Mouse (Mus musculus) adrenal gland, adult 2 months (tissue): ENCODE data around the gene Upf3b. TPM values are rescaled to one million over a fixed set of nuclear protein-coding genes. Genes with fewer than 3 reads are reported as not detected.
"Not testable (repeated sequence)": the region's sequence is repeated elsewhere in the genome, so short reads cannot be mapped to it uniquely, and the experiment has no call there.

ENCODE experiments used
- DNase-seq: peaks from one replicate; pipeline ENCODE4 v3.0.0; 2021
- long read RNA-seq: library from polyadenylated mRNA; stranded (forward); transcript quantifications from one replicate; pipeline ENCODE4 v2.0.0, GENCODE M21; 2021
- polyA plus RNA-seq: library from polyadenylated mRNA; depleted of rRNA; stranded (reverse); fragments of >200 nt; gene quantifications from 2 replicates; pipeline ENCODE4 v1.2.3, GENCODE M21; 2012; rRNA removed
- total RNA-seq, 2 experiments: library from RNA; stranded (reverse); gene quantifications; 2 replicates each; pipeline ENCODE4 v1.2.3; 2021

The Upf3b gene
- total RNA-seq: 10 to 100 TPM; 14.6 to 15.2 TPM
- polyA plus RNA-seq: 0.67 and 0.71 TPM in 2 replicates
- long read RNA-seq, partial matches to known transcripts: 3 of 7 reads
- long read RNA-seq, other reads (novel, unspliced or antisense): 1 of 7 reads

DNA sequence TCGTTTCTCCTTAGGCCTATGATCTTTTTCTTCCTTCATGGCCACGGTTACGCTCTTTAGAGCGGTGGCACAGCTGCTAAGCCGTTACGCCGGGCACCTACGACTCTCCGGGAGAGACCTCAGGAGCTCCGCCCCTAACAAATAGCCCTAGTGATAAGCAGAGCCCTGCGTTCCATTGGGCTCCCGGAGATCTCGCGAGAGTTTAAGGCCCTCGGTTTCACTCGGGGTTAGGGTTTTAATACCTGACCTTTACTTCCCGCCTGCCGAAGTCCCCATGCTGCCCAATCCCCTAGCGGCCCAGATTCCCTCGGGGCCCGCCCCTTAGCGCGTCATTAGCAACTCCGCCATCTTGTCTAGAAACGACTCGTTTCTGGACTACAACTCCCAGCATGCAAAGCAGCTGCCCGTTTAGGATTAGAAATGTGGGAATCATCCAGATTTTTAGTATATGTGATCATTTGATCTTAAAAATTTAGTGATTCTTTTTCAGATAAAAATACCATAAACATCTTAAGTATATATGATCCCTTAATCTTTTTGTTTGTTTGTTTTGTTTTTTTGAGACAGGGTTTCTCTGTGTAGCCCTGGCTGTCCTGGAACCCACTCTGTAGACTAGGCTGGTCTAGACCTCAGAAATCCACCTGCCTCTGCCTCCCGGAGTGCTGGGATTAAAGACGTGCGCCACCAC lies at the start of gene Upf3b:
TSS of gene Upf3b (minus strand) at position 130 of the 688 bp plus-strand sequence.
- peak; percentile 94 for DNase-seq

GRCm38 (mm10) chrX:37157839-37158238 lies 47.7 kb upstream of the Upf3b start:
- no peak for DNase-seq

GRCm38 (mm10) chrX:37144954-37145353 lies 34.8 kb upstream of the Upf3b start:
- peak; percentile 17 for DNase-seq

- DNase-seq: not testable (repeated sequence)
Observed at GRCm38 (mm10) chrX:37144498-37144897, 34.4 kb upstream of the Upf3b start.

- DNase-seq: no peak
Observed at GRCm38 (mm10) chrX:37141732-37142131, 31.6 kb upstream of the Upf3b start.

DNA sequence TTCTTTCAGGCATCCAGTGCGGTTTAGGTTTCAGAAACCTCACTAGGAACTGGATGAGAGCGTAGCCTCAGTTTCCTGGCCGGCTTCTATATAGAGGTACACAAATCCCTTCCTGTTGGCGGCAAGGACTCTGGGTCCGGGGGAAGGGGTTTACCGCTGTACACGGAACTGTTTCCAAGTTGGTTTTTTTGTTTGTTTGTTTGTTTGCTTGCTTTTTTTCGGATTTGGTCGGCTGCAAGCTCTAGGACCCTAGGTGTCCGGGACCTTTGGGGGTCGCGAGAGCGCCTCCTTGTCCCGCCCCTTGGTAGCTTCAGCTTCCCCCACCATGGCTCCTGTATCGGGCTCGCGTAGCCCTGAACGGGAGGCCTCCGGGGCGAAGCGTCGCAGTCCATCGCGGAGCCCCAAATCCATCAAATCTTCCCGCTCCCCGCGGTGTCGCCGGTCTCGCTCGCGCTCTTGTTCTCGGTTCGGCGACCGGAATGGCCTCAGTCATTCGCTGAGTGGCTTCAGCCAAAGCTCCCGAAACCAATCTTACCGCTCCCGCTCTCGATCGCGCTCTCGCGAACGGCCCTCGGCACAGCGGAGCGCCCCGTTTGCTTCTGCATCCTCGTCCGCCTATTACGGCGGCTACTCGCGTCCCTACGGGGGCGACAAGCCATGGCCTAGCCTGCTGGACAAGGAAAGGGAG lies 16.7 kb upstream of the Upf3b start, which contains the start of gene Nkap:
TSS of gene Nkap (plus strand) at position 125 of the 688 bp plus-strand sequence.
- peak; percentile 79 for DNase-seq

DNA sequence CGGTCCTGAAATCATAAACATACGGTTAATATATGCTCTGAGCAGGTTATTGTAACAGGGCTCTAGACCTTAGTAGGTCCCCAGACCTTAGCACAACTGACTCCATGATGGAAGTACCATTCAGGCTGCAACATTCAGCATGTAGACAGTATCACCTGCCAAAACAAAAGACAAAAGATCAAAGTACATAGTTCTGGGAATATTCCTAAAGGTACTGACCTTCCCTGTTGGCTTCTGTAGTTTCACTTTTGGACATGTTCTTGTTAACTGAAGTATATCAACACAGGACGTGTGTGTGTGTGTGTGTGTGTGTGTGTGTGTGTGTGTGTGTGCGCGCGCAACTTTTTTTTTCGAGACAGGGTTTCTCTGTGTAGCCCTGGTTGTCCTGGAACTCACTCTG lies 15.4 kb upstream of the Upf3b start:
- DNase-seq: no peak

GRCm38 (mm10) chrX:37120212-37120611 lies 10.1 kb upstream of the Upf3b start:
- no peak for DNase-seq

DNA sequence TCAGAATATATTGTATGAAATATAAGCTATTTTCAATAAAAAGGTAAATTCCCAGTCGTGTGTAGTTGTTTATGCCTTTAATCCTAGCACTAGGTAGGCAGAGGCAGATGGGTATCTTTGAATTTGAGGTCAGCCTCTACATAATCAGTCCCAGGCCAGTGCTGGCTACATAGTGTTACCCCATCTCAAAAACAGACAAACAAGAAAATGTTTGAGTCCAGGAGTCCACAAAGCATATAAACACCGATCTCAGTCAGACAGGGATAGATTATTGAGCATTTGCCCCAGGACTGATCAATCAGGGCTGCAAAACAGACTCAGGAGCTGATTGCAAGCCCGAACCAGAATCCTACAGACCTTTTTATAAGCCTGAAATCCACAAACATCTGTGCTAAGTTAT lies 9.5 kb upstream of the Upf3b start:
- no peak for DNase-seq

- DNase-seq: no peak
Observed at GRCm38 (mm10) chrX:37117085-37117484, 7.0 kb upstream of the Upf3b start.

DNA sequence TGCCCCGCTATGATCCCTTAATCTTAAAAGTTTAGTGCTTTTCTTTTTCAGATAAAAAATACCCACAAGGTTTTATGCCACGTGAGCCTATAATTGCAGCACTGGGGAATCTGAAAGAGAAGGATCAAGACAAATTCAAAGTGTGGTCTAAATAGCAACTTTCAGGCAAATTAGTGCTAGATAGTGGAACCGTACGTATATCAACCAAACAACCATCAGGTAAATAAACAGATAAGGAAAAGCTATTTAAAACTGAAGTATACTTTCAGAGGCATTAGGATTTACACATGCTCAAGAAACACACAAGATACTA lies 715 bp upstream of the Upf3b start:
- DNase-seq: no peak

GRCm38 (mm10) chrX:37109526-37110192 lies 463 bp downstream of the Upf3b start:
- no peak for DNase-seq

- DNase-seq: no peak
Observed at GRCm38 (mm10) chrX:37103826-37104225, 6.3 kb downstream of the Upf3b start.

- no peak for DNase-seq
Observed at GRCm38 (mm10) chrX:37098681-37099080, 11.4 kb downstream of the Upf3b start.

GRCm38 (mm10) chrX:37095106-37095768 lies 14.9 kb downstream of the Upf3b start:
- no peak for DNase-seq

GRCm38 (mm10) chrX:37091457-37091856 lies 18.7 kb downstream of the Upf3b start:
- no peak for DNase-seq

DNA sequence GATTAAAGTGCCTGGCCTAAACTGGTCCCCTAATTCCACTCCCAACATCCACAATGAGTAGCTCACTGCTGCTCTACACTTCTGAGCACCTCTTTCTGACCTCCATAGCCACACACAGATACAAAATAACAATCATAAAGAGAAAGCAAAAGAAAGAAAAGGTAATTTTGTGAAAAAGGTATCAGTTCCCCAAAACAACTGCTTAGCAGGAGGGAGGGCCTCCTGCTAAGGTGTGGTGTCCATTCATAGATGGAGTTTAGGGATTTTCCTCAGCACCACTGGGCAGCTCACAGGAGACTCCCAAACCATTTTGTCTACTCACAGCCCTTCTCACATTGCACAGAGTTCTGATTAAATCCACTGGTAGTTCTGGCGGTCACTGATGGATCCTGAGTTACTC lies 21.3 kb downstream of the Upf3b start:
- DNase-seq: no peak

GRCm38 (mm10) chrX:37085665-37086064 lies 24.5 kb downstream of the Upf3b start:
- DNase-seq: no peak

GRCm38 (mm10) chrX:37084927-37085660 lies 25.0 kb downstream of the Upf3b start, which contains the start of gene Rpl39:
Gene Rpl39, minus strand, starts transcription at chrX:37085402.
- peak; percentile 92 for DNase-seq

DNA sequence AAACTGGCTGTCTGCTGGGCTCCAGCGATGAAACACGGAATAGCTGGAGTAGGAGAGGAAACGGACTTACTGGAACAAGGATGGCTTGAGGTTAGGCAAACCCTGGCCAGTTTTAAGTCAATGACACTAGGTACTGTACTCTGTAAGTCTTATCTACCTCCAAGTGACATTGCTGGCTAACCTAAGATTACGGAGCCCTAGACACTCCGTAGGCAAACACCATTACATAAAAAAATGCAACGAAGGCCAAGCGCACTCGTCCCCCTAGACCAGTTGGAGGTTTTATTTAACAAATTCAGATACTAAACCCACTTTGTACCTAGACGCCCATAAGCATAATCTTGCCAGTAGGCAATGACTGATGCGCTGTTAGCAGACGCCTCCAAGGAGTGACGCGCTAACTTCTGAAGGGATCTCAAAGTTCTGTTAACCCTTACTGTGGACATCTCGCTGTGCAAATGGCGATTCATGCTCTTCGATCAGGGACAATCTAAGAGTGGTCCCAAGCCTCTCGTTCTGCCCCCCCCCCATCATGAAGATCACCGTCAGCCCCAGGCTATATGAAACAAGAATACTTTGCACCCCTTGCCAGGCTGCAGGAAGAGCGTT lies 25.7 kb downstream of the Upf3b start:
- peak; percentile 17 for DNase-seq

- DNase-seq: no peak
Observed at GRCm38 (mm10) chrX:37081194-37081593, 28.9 kb downstream of the Upf3b start.
